Mouse (Mus musculus) C2C12 (cell line): Measurements from ENCODE around the gene Hist1h2ae.

ENCODE experiments used
- CEBPB ChIP-seq: IDR thresholded peaks from one replicate; pipeline ENCODE4 v1.6.1; 2011; ENCODE audit warnings: low read depth, mild to moderate bottlenecking, control low read depth, moderate library complexity
- CTCF ChIP-seq: IDR thresholded peaks from one replicate; pipeline ENCODE4 v1.5.1; 2011; ENCODE audit not compliant: control insufficient read depth, insufficient read depth, insufficient read length
- FOSL1 ChIP-seq: IDR thresholded peaks from one replicate; pipeline ENCODE4 v1.8.0; 2011; ENCODE audit warnings: mild to moderate bottlenecking, low read length; ENCODE audit not compliant: poor library complexity, insufficient read depth, severe bottlenecking
- MAX ChIP-seq: IDR thresholded peaks from one replicate; pipeline ENCODE4 v1.6.1; 2011; ENCODE audit warnings: mild to moderate bottlenecking, control low read depth
- MYOD1 ChIP-seq: IDR thresholded peaks from one replicate; pipeline ENCODE4 v1.6.1; 2011; ENCODE audit warnings: low read depth; ENCODE audit not compliant: control insufficient read depth, insufficient read length
- USF1 ChIP-seq: IDR thresholded peaks from one replicate; pipeline ENCODE4 v1.6.1; 2011; ENCODE audit warnings: low read depth, mild to moderate bottlenecking, control low read depth, moderate library complexity

- TF ChIP-seq CEBPB, result no peak
- TF ChIP-seq FOSL1, result no peak
- TF ChIP-seq USF1, result no peak
- TF ChIP-seq CTCF, result no peak
- TF ChIP-seq MAX, result no peak
- TF ChIP-seq MYOD1, result no peak
Measured at GRCm38 (mm10) chr13:23595622-23596372, 24.8 kb upstream of the Hist1h2ae start.
